Mouse (Mus musculus) hindbrain, embryonic 15.5 days (tissue): ENCODE measurements around the gene Cept1. TPM values are rescaled to one million over a fixed set of nuclear protein-coding genes. Genes with fewer than 3 reads are reported as not detected.

Source experiments
- ATAC-seq: fragments of 200-750 bp; cut with Nextera tagmentation; 2 replicates; pipeline ENCODE4 v1.8.0; 2017; ENCODE audit warnings: low read depth, moderate number of reproducible peaks, moderate TSS enrichment; ENCODE audit not compliant: low FRiP score
- H3K27ac ChIP-seq: fragments of 300-500 bp; sonication (generic); replicated peaks from 2 replicates; pipeline ENCODE4 v1.5.1; 2015; ENCODE audit warnings: mild to moderate bottlenecking, inconsistent platforms
- H3K27me3 ChIP-seq: fragments of 300-500 bp; sonication (generic); 2 replicates; pipeline ENCODE4 v1.6.1; 2015; ENCODE audit warnings: control low read depth, inconsistent platforms
- H3K36me3 ChIP-seq: fragments of 300-500 bp; sonication (generic); 2 replicates; pipeline ENCODE4 v1.6.1; 2015; ENCODE audit warnings: control low read depth, inconsistent platforms
- H3K4me1 ChIP-seq: fragments of 300-500 bp; sonication (generic); replicated peaks from 2 replicates; pipeline ENCODE4 v1.6.1; 2015; ENCODE audit warnings: control low read depth, inconsistent platforms
- H3K4me2 ChIP-seq: fragments of 300-500 bp; sonication (generic); 2 replicates; pipeline ENCODE4 v1.6.1; 2015; ENCODE audit warnings: moderate library complexity, mild to moderate bottlenecking, inconsistent platforms
- H3K4me3 ChIP-seq: fragments of 300-500 bp; sonication (generic); 2 replicates; pipeline ENCODE4 v1.5.1; 2015; ENCODE audit warnings: mild to moderate bottlenecking, inconsistent platforms
- H3K9ac ChIP-seq: fragments of 300-500 bp; sonication (generic); 2 replicates; pipeline ENCODE4 v1.6.1; 2015; ENCODE audit warnings: inconsistent platforms
- H3K9me3 ChIP-seq: fragments of 300-500 bp; sonication (generic); 2 replicates; pipeline ENCODE4 v1.6.1; 2016; ENCODE audit warnings: control low read depth, inconsistent platforms
- WGBS: fragments of 180-500 bp; shearing (Covaris S2); methylation state at CpG from one replicate; pipeline ENCODE4 v1.1.7; 2015; 5-methylcytosine and 5-hydroxymethylcytosine counted together
- polyA plus RNA-seq: library from polyadenylated mRNA; unstranded; fragments of >200 nt; fragmentation: Nextera tagmentation; extraction: Ambion mirVana; gene quantifications from 2 replicates; pipeline ENCODE4 v1.2.1, GENCODE M21; 2015

Cept1 gene
- polyA plus RNA-seq, 1 experiment from 2014 or later, result 46.2 TPM

GRCm38 (mm10) chr3:106493202-106493601, 54.4 kb downstream of the Cept1 start:
- Histone ChIP-seq H3K9me3 (no peaks in the 10 kb centered on the region), H3K4me1 (no peaks in the 10 kb centered on the region), H3K27ac (no peak overlapping the region), H3K4me2 (no peak overlapping the region), H3K9ac (no peak overlapping the region), H3K27me3 (no peaks in the 10 kb centered on the region), H3K36me3 (no peaks in the 10 kb centered on the region), H3K4me3 (no peak overlapping the region)
- WGBS, result 90% methylated on average over 8 of the region's 8 CpGs
- ATAC-seq, result no peak

- Histone ChIP-seq H3K9ac (no peak overlapping the region), H3K4me2 (no peak overlapping the region), H3K27me3 (no peaks in the 10 kb centered on the region), H3K4me3 (no peak overlapping the region), H3K36me3 (no peaks in the 10 kb centered on the region), H3K4me1 (no peaks in the 10 kb centered on the region), H3K27ac (no peak overlapping the region), H3K9me3 (no peaks in the 10 kb centered on the region)
- WGBS, result 93% methylated on average over 1 of the region's 1 CpGs
- no peak for ATAC-seq
These were observed 54.9 kb downstream of the Cept1 start for GRCm38 (mm10) chr3:106492723-106493122.

- no peak for ATAC-seq
- Histone ChIP-seq H3K9me3 (no peaks in the 10 kb centered on the region), H3K4me3 (no peak overlapping the region), H3K36me3 (no peaks in the 10 kb centered on the region), H3K9ac (no peak overlapping the region), H3K4me1 (no peaks in the 10 kb centered on the region), H3K27ac (no peak overlapping the region), H3K27me3 (no peaks in the 10 kb centered on the region), H3K4me2 (no peak overlapping the region)
- 94% methylated on average over 4 of the region's 4 CpGs for WGBS
These were observed 57.4 kb downstream of the Cept1 start for GRCm38 (mm10) chr3:106490239-106490638.

- Histone ChIP-seq H3K27me3 (no peaks in the 10 kb centered on the region), H3K4me1 (peaks cover 5% of the 10 kb centered on the region), H3K9me3 (no peaks in the 10 kb centered on the region), H3K36me3 (no peaks in the 10 kb centered on the region), H3K27ac (no peak overlapping the region), H3K9ac (no peak overlapping the region), H3K4me3 (no peak overlapping the region), H3K4me2 (no peak overlapping the region)
- no peak for ATAC-seq
- WGBS, result 77% methylated on average over 2 of the region's 2 CpGs
These were observed 60.1 kb downstream of the Cept1 start for GRCm38 (mm10) chr3:106487551-106487950.

- Histone ChIP-seq H3K36me3 (no peaks in the 10 kb centered on the region), H3K9me3 (no peaks in the 10 kb centered on the region), H3K9ac (no peak overlapping the region), H3K4me2 (no peak overlapping the region), H3K4me3 (no peak overlapping the region), H3K27me3 (no peaks in the 10 kb centered on the region; the same call in 1 of the 2 replicates), H3K27ac (no peak overlapping the region), H3K4me1 (peaks cover 11% of the 10 kb centered on the region)
- no peak for ATAC-seq
- WGBS, result 78% methylated on average over 5 of the region's 5 CpGs
These were observed 61.8 kb downstream of the Cept1 start for GRCm38 (mm10) chr3:106485810-106486209.

- Histone ChIP-seq H3K4me3 (no peak overlapping the region), H3K9me3 (no peaks in the 10 kb centered on the region), H3K4me1 (peaks cover 11% of the 10 kb centered on the region), H3K4me2 (no peak overlapping the region), H3K27me3 (no peaks in the 10 kb centered on the region; the same call in 1 of the 2 replicates), H3K9ac (no peak overlapping the region), H3K27ac (no peak overlapping the region), H3K36me3 (no peaks in the 10 kb centered on the region)
- WGBS, result 96% methylated on average over 3 of the region's 3 CpGs
- ATAC-seq, result no peak
These were observed 62.7 kb downstream of the Cept1 start for GRCm38 (mm10) chr3:106484861-106485260.

GRCm38 (mm10) chr3:106483796-106484405, 63.7 kb downstream of the Cept1 start:
- Histone ChIP-seq H3K9me3 (no peaks in the 10 kb centered on the region), H3K36me3 (no peaks in the 10 kb centered on the region), H3K27ac (no peak overlapping the region), H3K27me3 (no peaks in the 10 kb centered on the region; the same call in 1 of the 2 replicates), H3K4me2 (no peak overlapping the region), H3K4me1 (peaks cover 11% of the 10 kb centered on the region), H3K4me3 (no peak overlapping the region), H3K9ac (no peak overlapping the region)
- WGBS, result 73% methylated on average over 4 of the region's 4 CpGs
- no peak for ATAC-seq

GRCm38 (mm10) chr3:106483297-106483696, 64.3 kb downstream of the Cept1 start:
- peak overlapping the region; percentile 97; the same call in 1 of the 2 replicates for H3K4me2 ChIP-seq
- H3K9ac ChIP-seq, result no peak overlapping the region
- no peaks in the 10 kb centered on the region; the same call in 1 of the 2 replicates for H3K27me3 ChIP-seq
- ATAC-seq, result no peak
- H3K4me3 ChIP-seq, result no peak overlapping the region
- 76% methylated on average over 7 of the region's 7 CpGs for WGBS
- H3K27ac ChIP-seq, result no peak overlapping the region
- H3K9me3 ChIP-seq, result no peaks in the 10 kb centered on the region
- H3K4me1 ChIP-seq, result peaks cover 11% of the 10 kb centered on the region
- no peaks in the 10 kb centered on the region for H3K36me3 ChIP-seq

GRCm38 (mm10) chr3:106482281-106483081, 65.1 kb downstream of the Cept1 start, which contains the start of gene Dennd2d:
Gene Dennd2d, plus strand, starts transcription at chr3:106482405.
- WGBS, result 3% methylated on average over 43 of the region's 44 CpGs

GRCm38 (mm10) chr3:106476863-106477262, 70.7 kb downstream of the Cept1 start:
- H3K4me1 ChIP-seq, result no peaks in the 10 kb centered on the region
- H3K36me3 ChIP-seq, result no peaks in the 10 kb centered on the region
- no peak overlapping the region for H3K4me2 ChIP-seq
- no peak overlapping the region for H3K9ac ChIP-seq
- ATAC-seq, result no peak
- H3K27me3 ChIP-seq, result no peaks in the 10 kb centered on the region; the same call in 1 of the 2 replicates
- H3K4me3 ChIP-seq, result no peak overlapping the region
- no peaks in the 10 kb centered on the region for H3K9me3 ChIP-seq
- H3K27ac ChIP-seq, result no peak overlapping the region
- WGBS, result 88% methylated on average over 1 of the region's 1 CpGs

More at GRCm38 (mm10) chr3:106482281-106483081, 65.1 kb downstream of the Cept1 start, which contains the start of gene Dennd2d:
- Histone ChIP-seq H3K4me2 (peak within 1 kb of the TSS; percentile 97), H3K9me3 (no peaks in the 10 kb centered on the region), H3K27ac (no peak within 1 kb of the TSS), H3K9ac (peak within 1 kb of the TSS; percentile 46), H3K4me1 (peaks cover 11% of the 10 kb centered on the region), H3K27me3 (no peaks in the 10 kb centered on the region; the same call in 1 of the 2 replicates), H3K36me3 (no peaks in the 10 kb centered on the region), H3K4me3 (peak within 1 kb of the TSS; percentile 54)
- peak; percentile 75; the same call in 1 of the 2 replicates for ATAC-seq

- 86% methylated on average over 4 of the region's 4 CpGs for WGBS
- Histone ChIP-seq H3K9ac (no peak overlapping the region), H3K4me2 (no peak overlapping the region), H3K9me3 (no peaks in the 10 kb centered on the region), H3K4me3 (no peak overlapping the region), H3K27ac (no peak overlapping the region), H3K4me1 (no peaks in the 10 kb centered on the region), H3K27me3 (no peaks in the 10 kb centered on the region), H3K36me3 (no peaks in the 10 kb centered on the region)
- no peak for ATAC-seq
These were observed 73.4 kb downstream of the Cept1 start for GRCm38 (mm10) chr3:106474210-106474609.

- no peaks in the 10 kb centered on the region for H3K27me3 ChIP-seq
- no peak for ATAC-seq
- H3K4me1 ChIP-seq, result no peaks in the 10 kb centered on the region
- WGBS, result 100% methylated on average over 1 of the region's 1 CpGs
- H3K4me2 ChIP-seq, result no peak overlapping the region
- no peak overlapping the region for H3K9ac ChIP-seq
- H3K4me3 ChIP-seq, result no peak overlapping the region
- no peak overlapping the region for H3K27ac ChIP-seq
- no peaks in the 10 kb centered on the region for H3K36me3 ChIP-seq
- H3K9me3 ChIP-seq, result no peaks in the 10 kb centered on the region
These were observed 82.9 kb downstream of the Cept1 start for GRCm38 (mm10) chr3:106464750-106465149.
